Mouse (Mus musculus) MEL (cell line): Measurements from ENCODE around the gene Lamc3. TPM values are rescaled to one million over a fixed set of nuclear protein-coding genes. Genes with fewer than 3 reads are reported as not detected.

Source experiments
- DNase-seq: peaks from one replicate; pipeline ENCODE4 v3.0.0; 2011; ENCODE audit warnings: low read depth, low spot score
- H3K27ac ChIP-seq: 2 replicates; pipeline ENCODE4 v1.5.1; 2012; ENCODE audit warnings: low read depth, mild to moderate bottlenecking, control low read depth, low read length, moderate library complexity; ENCODE audit not compliant: control insufficient read depth
- H3K27me3 ChIP-seq, 2 experiments: fragments of 150-350 bp in 1 of 2; sonication (generic) in 1 of 2; 2 replicates each; pipeline ENCODE4 v1.6.1; 2012; ENCODE audit warnings: low read length in 2 of 2, mild to moderate bottlenecking in 2 of 2, improper control_type of control experiment in 1 of 2, moderate library complexity in 1 of 2; ENCODE audit not compliant: insufficient read depth in 2 of 2, control insufficient read depth in 1 of 2
- H3K36me3 ChIP-seq, 2 experiments: 2 replicates each; pipeline ENCODE4 v1.6.1; 2012 to 2014; ENCODE audit warnings: low read length in 2 of 2, improper control_type of control experiment in 1 of 2, inconsistent platforms in 1 of 2, mild to moderate bottlenecking in 1 of 2; ENCODE audit not compliant: insufficient read depth in 2 of 2, control insufficient read depth in 1 of 2
- H3K4me1 ChIP-seq, 2 experiments: fragments of 150-350 bp in 1 of 2; sonication (generic) in 1 of 2; 2 replicates each; pipeline ENCODE4 v1.6.1; 2012; ENCODE audit warnings: low read length in 2 of 2, improper control_type of control experiment in 1 of 2, mild to moderate bottlenecking in 1 of 2; ENCODE audit not compliant: insufficient read depth in 2 of 2, control insufficient read depth in 1 of 2
- H3K4me3 ChIP-seq, 2 experiments: fragments of 150-350 bp in 1 of 2; sonication (generic) in 1 of 2; 2 replicates each; pipeline ENCODE4 v1.5.1; 2012; ENCODE audit warnings: low read depth in 2 of 2, low read length in 2 of 2, mild to moderate bottlenecking in 2 of 2, moderate library complexity in 2 of 2, control low read depth in 1 of 2, improper control_type of control experiment in 1 of 2; ENCODE audit not compliant: control insufficient read depth in 1 of 2, insufficient read depth in 1 of 2
- H3K79me2 ChIP-seq: 2 replicates; pipeline ENCODE4 v1.6.1; 2012; ENCODE audit warnings: mild to moderate bottlenecking, low read length, moderate library complexity; ENCODE audit not compliant: control insufficient read depth, poor library complexity, insufficient read depth
- H3K9ac ChIP-seq: 2 replicates; pipeline ENCODE4 v1.6.1; 2012; ENCODE audit warnings: low read depth, mild to moderate bottlenecking, control low read depth, low read length, moderate library complexity; ENCODE audit not compliant: control insufficient read depth, poor library complexity, severe bottlenecking
- H3K9me3 ChIP-seq: fragments of 150-350 bp; sonication (generic); replicated peaks from 2 replicates; pipeline ENCODE4 v1.6.1; 2012; ENCODE audit warnings: mild to moderate bottlenecking, low read length, improper control_type of control experiment, moderate library complexity; ENCODE audit not compliant: insufficient read depth
- BHLHE40 ChIP-seq: IDR thresholded peaks from 2 replicates; pipeline ENCODE4 v1.6.1; 2012; ENCODE audit warnings: low read depth, mild to moderate bottlenecking, inconsistent platforms, low read length, improper control_type of control experiment, borderline replicate concordance
- CTCF ChIP-seq, 3 experiments: IDR thresholded peaks in 2 of 3; conservative IDR thresholded peaks in 1 of 3; 2 replicates each; pipeline ENCODE4 v1.5.1; 2011 to 2012; ENCODE audit warnings: low read length in 3 of 3, low read depth in 2 of 3, mild to moderate bottlenecking in 2 of 3, improper control_type of control experiment in 1 of 3, inconsistent platforms in 1 of 3, mixed read lengths in 1 of 3, moderate library complexity in 1 of 3; ENCODE audit not compliant: control insufficient read depth in 1 of 3, insufficient read depth in 1 of 3, poor library complexity in 1 of 3, severe bottlenecking in 1 of 3
- EP300 ChIP-seq, 2 experiments: IDR thresholded peaks; 2 replicates each; pipeline ENCODE4 v1.6.1; 2011; ENCODE audit warnings: improper control_type of control experiment in 2 of 2, low read length in 2 of 2, low read depth in 1 of 2, mild to moderate bottlenecking in 1 of 2
- ETS1 ChIP-seq: IDR thresholded peaks from 2 replicates; pipeline ENCODE4 v1.6.1; 2012; ENCODE audit warnings: low read depth, mild to moderate bottlenecking, inconsistent platforms, low read length, improper control_type of control experiment, moderate library complexity
- GABPA ChIP-seq: IDR thresholded peaks from 2 replicates; pipeline ENCODE4 v1.6.1; 2012; ENCODE audit warnings: low read depth, mild to moderate bottlenecking, inconsistent platforms, low read length, improper control_type of control experiment, moderate library complexity
- GATA1 ChIP-seq: IDR thresholded peaks from 2 replicates; pipeline ENCODE4 v1.6.1; 2011; ENCODE audit warnings: low read depth, low read length, improper control_type of control experiment
- HCFC1 ChIP-seq: IDR thresholded peaks from 2 replicates; pipeline ENCODE4 v1.6.1; 2012; ENCODE audit warnings: low read depth, mild to moderate bottlenecking, inconsistent platforms, low read length, improper control_type of control experiment, moderate library complexity
- MAFK ChIP-seq: IDR thresholded peaks from 2 replicates; pipeline ENCODE4 v1.6.1; 2011; ENCODE audit warnings: low read depth, mild to moderate bottlenecking, low read length, improper control_type of control experiment, borderline replicate concordance
- MAZ ChIP-seq: IDR thresholded peaks from 2 replicates; pipeline ENCODE4 v1.6.1; 2012; ENCODE audit warnings: low read depth, mild to moderate bottlenecking, inconsistent platforms, low read length, improper control_type of control experiment
- MXI1 ChIP-seq: IDR thresholded peaks from 2 replicates; pipeline ENCODE4 v1.6.1; 2011; ENCODE audit warnings: mild to moderate bottlenecking, low read depth, low read length, improper control_type of control experiment
- MYB ChIP-seq: IDR thresholded peaks from 2 replicates; pipeline ENCODE4 v1.6.1; 2011; ENCODE audit warnings: mild to moderate bottlenecking, low read depth, low read length, improper control_type of control experiment
- MYC ChIP-seq: IDR thresholded peaks from 2 replicates; pipeline ENCODE4 v1.6.1; 2011; ENCODE audit warnings: low read depth, mild to moderate bottlenecking, low read length, improper control_type of control experiment, moderate library complexity
- NELFE ChIP-seq: IDR thresholded peaks from 2 replicates; pipeline ENCODE4 v1.6.1; 2011; ENCODE audit warnings: low read depth, low read length, improper control_type of control experiment
- POLR2A ChIP-seq, 2 experiments: IDR thresholded peaks; 2 replicates each; pipeline ENCODE4 v1.6.1; 2011 to 2012; ENCODE audit warnings: low read length in 2 of 2, mild to moderate bottlenecking in 2 of 2, control low read depth in 1 of 2, improper control_type of control experiment in 1 of 2, low read depth in 1 of 2, moderate library complexity in 1 of 2; ENCODE audit not compliant: control insufficient read depth in 1 of 2, insufficient read depth in 1 of 2, poor library complexity in 1 of 2
- POLR2AphosphoS5 ChIP-seq: IDR thresholded peaks from 2 replicates; pipeline ENCODE4 v1.6.1; 2012; ENCODE audit warnings: low read depth, borderline replicate concordance, mild to moderate bottlenecking, inconsistent platforms, low read length, moderate library complexity, mixed read lengths
- RAD21 ChIP-seq: IDR thresholded peaks from 2 replicates; pipeline ENCODE4 v1.6.1; 2011; ENCODE audit warnings: mild to moderate bottlenecking, low read depth, low read length, improper control_type of control experiment
- RCOR1 ChIP-seq: IDR thresholded peaks from 2 replicates; pipeline ENCODE4 v1.6.1; 2012; ENCODE audit warnings: low read depth, mild to moderate bottlenecking, inconsistent platforms, low read length, improper control_type of control experiment
- SIN3A ChIP-seq: IDR thresholded peaks from 2 replicates; pipeline ENCODE4 v1.6.1; 2012; ENCODE audit warnings: low read length, improper control_type of control experiment, inconsistent platforms
- TBP ChIP-seq: IDR thresholded peaks from 2 replicates; pipeline ENCODE4 v1.8.0; 2011; ENCODE audit warnings: low read depth, low read length, improper control_type of control experiment
- TCF12 ChIP-seq: IDR thresholded peaks from 2 replicates; pipeline ENCODE4 v1.6.1; 2014; ENCODE audit warnings: low read depth, mild to moderate bottlenecking, inconsistent platforms, low read length, improper control_type of control experiment, moderate library complexity
- UBTF ChIP-seq: IDR thresholded peaks from 2 replicates; pipeline ENCODE4 v1.6.1; 2012; ENCODE audit warnings: low read depth, mild to moderate bottlenecking, inconsistent platforms, low read length, improper control_type of control experiment, moderate library complexity, borderline replicate concordance; ENCODE audit not compliant: insufficient read depth
- USF1 ChIP-seq: IDR thresholded peaks from 2 replicates; pipeline ENCODE4 v1.6.1; 2014; ENCODE audit warnings: low read depth, mild to moderate bottlenecking, inconsistent platforms, low read length, improper control_type of control experiment, moderate library complexity
- ZC3H11A ChIP-seq: IDR thresholded peaks from 2 replicates; pipeline ENCODE4 v1.6.1; 2012; ENCODE audit warnings: low read depth, mild to moderate bottlenecking, inconsistent platforms, low read length, improper control_type of control experiment
- ZMIZ1 ChIP-seq: IDR thresholded peaks from 2 replicates; pipeline ENCODE4 v1.6.1; 2012; ENCODE audit warnings: low read depth, mild to moderate bottlenecking, inconsistent platforms, low read length, improper control_type of control experiment, moderate library complexity
- ZNF384 ChIP-seq: IDR thresholded peaks from 2 replicates; pipeline ENCODE4 v1.6.1; 2012; ENCODE audit warnings: low read depth, mild to moderate bottlenecking, inconsistent platforms, low read length, improper control_type of control experiment
- polyA plus RNA-seq, 2 experiments: library from polyadenylated mRNA; stranded (reverse) in 1 of 2; unstranded in 1 of 2; fragments of >175 nt in 1 of 2; fragments of >200 nt in 1 of 2; gene quantifications; 2 replicates each; pipeline versions ENCODE4 v1.2.1 to v1.2.4; 2012; ENCODE audit warnings: low replicate concordance in 2 of 2, low read depth in 1 of 2; ENCODE audit not compliant: insufficient read length in 2 of 2, insufficient read depth in 1 of 2, missing spikeins in 1 of 2
- total RNA-seq: library from RNA; depleted of rRNA; stranded (reverse); fragments of 300-350 nt; gene quantifications from 2 replicates; pipeline ENCODE4 v1.2.3, GENCODE M21; 2012

Gene Lamc3
- total and polyA plus RNA-seq, 3 experiments = not detected

DNA sequence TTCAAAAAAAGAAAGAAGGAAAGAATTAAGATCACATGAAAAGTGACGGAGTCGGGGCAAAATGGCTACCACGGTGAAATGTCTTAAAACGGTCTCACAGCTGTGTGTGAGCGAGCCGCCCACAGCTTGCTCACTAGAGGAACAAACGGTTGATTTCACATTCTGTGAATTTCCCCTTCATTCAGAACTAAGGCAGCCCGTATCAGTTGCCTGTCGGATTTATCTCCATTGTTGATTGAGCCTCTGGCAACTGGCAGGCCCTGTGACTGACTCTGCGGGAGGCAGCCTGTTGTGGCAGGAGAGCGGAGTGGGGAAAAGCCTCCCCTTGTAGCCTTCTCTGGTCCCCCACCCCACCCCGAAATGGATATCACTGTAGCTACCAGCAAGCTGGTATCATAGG lies 10.6 kb upstream of the Lamc3 start:
- peak overlapping the region; percentile 50 to 70 for H3K4me3 ChIP-seq
- peak; percentile 79 for DNase-seq
- H3K9ac ChIP-seq = peak overlapping the region; percentile 67
- no peaks in the 10 kb centered on the region; a peak in 1 of 4 replicates for H3K27me3 ChIP-seq
- no peaks in the 10 kb centered on the region for H3K9me3 ChIP-seq
- H3K79me2 ChIP-seq = no peaks in the 10 kb centered on the region
- H3K36me3 ChIP-seq = peaks cover 0 to 10% of the 10 kb centered on the region in 2 experiments; a peak in 2 of 4 replicates
- peak overlapping the region; percentile 83 for H3K27ac ChIP-seq
- TF ChIP-seq MAZ (peak; percentile 51; the same call in 1 of the 2 replicates), HCFC1 (no peak), POLR2AphosphoS5 (no peak), ZMIZ1 (0 out of 2 replicates have a peak, but pooled peaks have one; percentile 27), RAD21 (no peak), MYC (0 out of 2 replicates have a peak, but pooled peaks have one; percentile 34), ETS1 (peak; percentile 71; the same call in 1 of the 2 replicates), NELFE (peak; percentile 44), ZC3H11A (0 out of 2 replicates have a peak, but pooled peaks have one; percentile 14), TCF12 (peak; percentile 56), USF1 (0 out of 2 replicates have a peak, but pooled peaks have one; percentile 10), RCOR1 (peak; percentile 62), GATA1 (peak; percentile 63), MYB (peak; percentile 54; the same call in 1 of the 2 replicates), SIN3A (peak; percentile 68), MXI1 (peak; percentile 69), EP300 (IDR thresholded peaks at IDR 0.05; ENCODE audit: low read depth in 1 of 2, low read length in 2 of 2) (peak; percentile 40 to 67; a peak in 2 of 4 replicates), TBP (peak; percentile 62; the same call in 1 of the 2 replicates), GABPA (no peak), UBTF (no peak), POLR2A (IDR thresholded peaks at IDR 0.05; ENCODE audit: control insufficient read depth in 1 of 2, insufficient read depth in 1 of 2, low read depth in 1 of 2, low read length in 2 of 2, poor library complexity in 1 of 2) (peak in 1 of 2 experiments; percentile 45; a peak in 1 of 4 replicates)
- H3K4me1 ChIP-seq = peaks cover 5 to 14% of the 10 kb centered on the region in 2 experiments; a peak in 3 of 4 replicates

DNA sequence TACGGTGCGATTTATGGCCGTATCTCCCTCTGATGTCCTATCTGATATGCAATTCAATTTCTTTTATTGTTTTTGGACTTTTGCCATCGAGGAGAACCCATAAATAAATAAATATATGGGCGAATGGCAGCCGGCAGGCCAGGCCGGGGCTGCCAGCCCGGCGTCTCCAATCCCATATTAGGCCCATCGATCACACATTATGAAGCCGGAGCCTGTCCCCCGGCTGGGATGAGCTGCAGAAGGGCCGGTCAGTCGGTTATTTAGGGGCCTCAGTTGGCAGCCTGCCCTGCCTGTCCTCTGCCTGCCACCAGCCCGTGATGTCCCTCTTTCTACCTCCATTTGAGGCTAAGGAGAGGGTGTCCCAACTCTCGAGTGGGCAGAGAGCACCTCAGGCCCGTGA lies 8.5 kb upstream of the Lamc3 start:
- Histone ChIP-seq H3K27ac (no peak overlapping the region), H3K4me3 (no peak overlapping the region), H3K79me2 (no peaks in the 10 kb centered on the region), H3K4me1 (peaks cover 5 to 14% of the 10 kb centered on the region in 2 experiments; a peak in 3 of 4 replicates), H3K36me3 (peaks cover 0 to 10% of the 10 kb centered on the region in 2 experiments; a peak in 2 of 4 replicates), H3K27me3 (peaks cover 1 to 2% of the 10 kb centered on the region in 2 experiments), H3K9ac (no peak overlapping the region), H3K9me3 (no peaks in the 10 kb centered on the region)
- no peak for DNase-seq
- TF ChIP-seq NELFE = no peak
- no peak for TF ChIP-seq GATA1
- no peak for TF ChIP-seq MAFK
- TF ChIP-seq ZNF384 = no peak
- no peak for TF ChIP-seq SIN3A
- no peak for TF ChIP-seq USF1
- no peak for TF ChIP-seq BHLHE40
- TF ChIP-seq MAZ = no peak
- no peak for TF ChIP-seq POLR2A (IDR thresholded peaks at IDR 0.05; ENCODE audit: control insufficient read depth in 1 of 2, insufficient read depth in 1 of 2, low read depth in 1 of 2, low read length in 2 of 2, poor library complexity in 1 of 2)
- TF ChIP-seq CTCF (IDR thresholded peaks at IDR 0.05 in 2 of 3, conservative IDR thresholded peaks at IDR 0.05 in 1 of 3; ENCODE audit: control insufficient read depth in 1 of 3, insufficient read depth in 1 of 3, low read depth in 2 of 3, low read length in 3 of 3, poor library complexity in 1 of 3, severe bottlenecking in 1 of 3) = no peak
